Mouse (Mus musculus) lung, adult 2 months (tissue): ENCODE data around the gene Stac.

Source experiments
- CTCF ChIP-seq: fragments of 200-500 bp; IDR thresholded peaks from 2 replicates; pipeline ENCODE4 v1.5.1; 2011; ENCODE audit warnings: mild to moderate bottlenecking, low read length, control low read depth; ENCODE audit not compliant: insufficient read depth
- POLR2A ChIP-seq: fragments of 200-500 bp; IDR thresholded peaks from 2 replicates; pipeline ENCODE4 v1.6.1; 2011; ENCODE audit warnings: low read depth, mild to moderate bottlenecking, control low read depth, low read length, borderline replicate concordance; ENCODE audit errors: extremely low read depth

- TF ChIP-seq CTCF (no peak), POLR2A (no peak)
These were observed 127.7 kb downstream of the Stac start for GRCm38 (mm10) chr9:111562217-111562988.
